Mouse (Mus musculus): ENCODE results near the gene Cebpb. TPM values are rescaled to one million over a fixed set of nuclear protein-coding genes. Genes with fewer than 3 reads are reported as not detected.

Cebpb gene
- polyA plus RNA-seq, 1 experiment from 2014 or later, result 4.2 TPM

- peaks cover 56% of the 10 kb centered on the region for H3K4me1 ChIP-seq
- DNase-seq (ENCODE audit: low spot score), result no peak
- no peak overlapping the region for H3K4me3 ChIP-seq
- peaks cover 28% of the 10 kb centered on the region for H3K36me3 ChIP-seq
- no peaks in the 10 kb centered on the region for H3K9me3 ChIP-seq
- peaks cover 6% of the 10 kb centered on the region; the same call in 1 of the 2 replicates for H3K27me3 ChIP-seq (ENCODE audit: insufficient read depth, poor library complexity, severe bottlenecking)
- WGBS, result 86% methylated on average over 4 of the region's 4 CpGs
- no peak overlapping the region for H3K27ac ChIP-seq
Observed at GRCm38 (mm10) chr2:167657973-167658372, 30.7 kb upstream of the Cebpb start.

- Histone ChIP-seq H3K27me3 (ENCODE audit: insufficient read depth, poor library complexity, severe bottlenecking) (peaks cover 6% of the 10 kb centered on the region; the same call in 1 of the 2 replicates), H3K27ac (no peak overlapping the region), H3K4me3 (no peak overlapping the region), H3K9me3 (no peaks in the 10 kb centered on the region), H3K36me3 (peaks cover 21% of the 10 kb centered on the region), H3K4me1 (peaks cover 53% of the 10 kb centered on the region)
- DNase-seq (ENCODE audit: low spot score), result no peak
- 38% methylated on average over 11 of the region's 11 CpGs for WGBS
Observed at GRCm38 (mm10) chr2:167658712-167659111, 30.0 kb upstream of the Cebpb start.

GRCm38 (mm10) chr2:167659177-167659846 is 29.4 kb upstream of the Cebpb start:
- no peak for DNase-seq (ENCODE audit: low spot score)
- WGBS, result 69% methylated on average over 10 of the region's 10 CpGs
- Histone ChIP-seq H3K4me3 (peak overlapping the region; percentile 84), H3K9me3 (no peaks in the 10 kb centered on the region), H3K4me1 (peaks cover 50% of the 10 kb centered on the region), H3K27me3 (ENCODE audit: insufficient read depth, poor library complexity, severe bottlenecking) (peaks cover 6% of the 10 kb centered on the region; the same call in 1 of the 2 replicates), H3K36me3 (peaks cover 15% of the 10 kb centered on the region), H3K27ac (peak overlapping the region; percentile 91; the same call in 1 of the 2 replicates)

- H3K36me3 ChIP-seq, result peaks cover 8% of the 10 kb centered on the region
- H3K4me1 ChIP-seq, result peaks cover 50% of the 10 kb centered on the region
- peaks cover 6% of the 10 kb centered on the region; the same call in 1 of the 2 replicates for H3K27me3 ChIP-seq (ENCODE audit: insufficient read depth, poor library complexity, severe bottlenecking)
- peak overlapping the region; percentile 84 for H3K4me3 ChIP-seq
- DNase-seq (ENCODE audit: low spot score), result no peak
- WGBS, result 24% methylated on average over 13 of the region's 13 CpGs
- H3K9me3 ChIP-seq, result no peaks in the 10 kb centered on the region
- peak overlapping the region; percentile 91; the same call in 1 of the 2 replicates for H3K27ac ChIP-seq
Observed at GRCm38 (mm10) chr2:167659847-167660610, 28.7 kb upstream of the Cebpb start.

GRCm38 (mm10) chr2:167660611-167660971 is 28.1 kb upstream of the Cebpb start:
- peaks cover 6% of the 10 kb centered on the region; the same call in 1 of the 2 replicates for H3K27me3 ChIP-seq (ENCODE audit: insufficient read depth, poor library complexity, severe bottlenecking)

GRCm38 (mm10) chr2:167661270-167662203 is 27.2 kb upstream of the Cebpb start, which contains the start of gene Gm20431:
Gm20431 (minus strand) TSS chr2:167661496.
- no peaks in the 10 kb centered on the region for H3K9me3 ChIP-seq
- peaks cover 50% of the 10 kb centered on the region for H3K4me1 ChIP-seq
- 2% methylated on average over 109 of the region's 110 CpGs for WGBS
- peak within 1 kb of the TSS; percentile 91 for H3K27ac ChIP-seq
- H3K27me3 ChIP-seq (ENCODE audit: insufficient read depth, poor library complexity, severe bottlenecking), result peaks cover 6% of the 10 kb centered on the region; the same call in 1 of the 2 replicates
- DNase-seq (ENCODE audit: low spot score), result peak; percentile 95
- peaks cover 8% of the 10 kb centered on the region for H3K36me3 ChIP-seq
- peak within 1 kb of the TSS; percentile 84 for H3K4me3 ChIP-seq

More at GRCm38 (mm10) chr2:167660611-167660971, 28.1 kb upstream of the Cebpb start:
- Histone ChIP-seq H3K4me1 (peaks cover 50% of the 10 kb centered on the region), H3K4me3 (peak overlapping the region; percentile 84), H3K9me3 (no peaks in the 10 kb centered on the region), H3K36me3 (peaks cover 8% of the 10 kb centered on the region), H3K27ac (peak overlapping the region; percentile 91)
- 1% methylated on average over 12 of the region's 12 CpGs for WGBS
- no peak for DNase-seq (ENCODE audit: low spot score)

- H3K4me3 ChIP-seq, result peak overlapping the region; percentile 84; the same call in 1 of the 2 replicates
- peaks cover 2% of the 10 kb centered on the region for H3K36me3 ChIP-seq
- H3K9me3 ChIP-seq, result no peaks in the 10 kb centered on the region
- DNase-seq (ENCODE audit: low spot score), result no peak
- peak overlapping the region; percentile 91; the same call in 1 of the 2 replicates for H3K27ac ChIP-seq
- 45% methylated on average over 6 of the region's 6 CpGs for WGBS
- H3K27me3 ChIP-seq (ENCODE audit: insufficient read depth, poor library complexity, severe bottlenecking), result peaks cover 6% of the 10 kb centered on the region; the same call in 1 of the 2 replicates
- H3K4me1 ChIP-seq, result peaks cover 43% of the 10 kb centered on the region
Observed at GRCm38 (mm10) chr2:167662713-167663112, 26.0 kb upstream of the Cebpb start.

- 82% methylated on average over 18 of the region's 18 CpGs for WGBS
- H3K4me1 ChIP-seq, result peaks cover 13% of the 10 kb centered on the region
- peaks cover 6% of the 10 kb centered on the region; the same call in 1 of the 2 replicates for H3K27me3 ChIP-seq (ENCODE audit: insufficient read depth, poor library complexity, severe bottlenecking)
- no peak for DNase-seq (ENCODE audit: low spot score)
- H3K9me3 ChIP-seq, result no peaks in the 10 kb centered on the region
- H3K27ac ChIP-seq, result no peak overlapping the region
- no peaks in the 10 kb centered on the region for H3K36me3 ChIP-seq
- no peak overlapping the region for H3K4me3 ChIP-seq
Observed at GRCm38 (mm10) chr2:167665972-167666713, 22.6 kb upstream of the Cebpb start.

- H3K9me3 ChIP-seq, result no peaks in the 10 kb centered on the region
- H3K27me3 ChIP-seq (ENCODE audit: insufficient read depth, poor library complexity, severe bottlenecking), result no peaks in the 10 kb centered on the region
- no peak for DNase-seq (ENCODE audit: low spot score)
- WGBS, result 75% methylated on average over 5 of the region's 5 CpGs
- H3K4me1 ChIP-seq, result peaks cover 17% of the 10 kb centered on the region
- H3K36me3 ChIP-seq, result no peaks in the 10 kb centered on the region
- no peak overlapping the region for H3K27ac ChIP-seq
- H3K4me3 ChIP-seq, result no peak overlapping the region
Observed at GRCm38 (mm10) chr2:167668426-167668825, 20.3 kb upstream of the Cebpb start.

- DNase-seq (ENCODE audit: low spot score), result no peak
- Histone ChIP-seq H3K4me1 (peaks cover 17% of the 10 kb centered on the region), H3K9me3 (no peaks in the 10 kb centered on the region), H3K4me3 (no peak overlapping the region), H3K27me3 (ENCODE audit: insufficient read depth, poor library complexity, severe bottlenecking) (no peaks in the 10 kb centered on the region), H3K36me3 (no peaks in the 10 kb centered on the region), H3K27ac (no peak overlapping the region)
- WGBS, result 62% methylated on average over 4 of the region's 4 CpGs
Observed at GRCm38 (mm10) chr2:167669398-167669797, 19.3 kb upstream of the Cebpb start.

- Histone ChIP-seq H3K27me3 (ENCODE audit: insufficient read depth, poor library complexity, severe bottlenecking) (peaks cover 3% of the 10 kb centered on the region; the same call in 1 of the 2 replicates), H3K4me1 (peaks cover 23% of the 10 kb centered on the region), H3K4me3 (no peak overlapping the region), H3K36me3 (no peaks in the 10 kb centered on the region), H3K9me3 (no peaks in the 10 kb centered on the region), H3K27ac (peak overlapping the region; percentile 64; the same call in 1 of the 2 replicates)
- no peak for DNase-seq (ENCODE audit: low spot score)
- WGBS, result 77% methylated on average over 5 of the region's 5 CpGs
Observed at GRCm38 (mm10) chr2:167671101-167671633, 17.5 kb upstream of the Cebpb start.
